Mouse (Mus musculus): Measurements from ENCODE around the gene Srpk3.

DNA sequence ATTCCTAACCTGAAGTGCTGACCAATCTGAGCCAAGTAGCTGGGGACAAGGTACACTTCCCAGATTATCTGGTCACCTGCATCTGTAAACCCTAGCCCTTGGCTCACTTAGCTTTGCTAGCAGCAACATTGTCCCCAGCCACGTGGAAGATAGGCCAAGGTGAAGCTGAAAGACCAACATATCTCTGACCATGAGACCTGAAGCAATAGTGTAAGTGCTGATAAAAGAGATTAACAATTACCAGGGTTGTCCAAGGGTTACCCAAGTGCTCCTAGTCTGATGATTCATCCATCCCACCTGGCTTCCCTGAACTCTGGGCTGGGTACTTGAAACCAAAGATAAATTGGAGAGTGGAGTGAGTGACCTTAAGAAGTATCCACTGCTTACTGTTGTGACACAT, 43.3 kb upstream of the Srpk3 start:
- TF ChIP-seq CTCF (conservative IDR thresholded peaks at IDR 0.05; ENCODE audit: insufficient read depth, insufficient read length, low read depth, low read length), result no peak
- no peak for TF ChIP-seq POLR2A (IDR thresholded peaks at IDR 0.05; ENCODE audit: low read depth, low read length)
